Mouse (Mus musculus) T-helper 1 cell (primary cell): ENCODE data around the gene Dlx2.

ENCODE experiments used
- in situ Hi-C: fragments of 300-600 bp; cut with MboI, MseI; formaldehyde crosslinking; loops from one replicate; pipeline ENCODE4 v1.15.1; 2025; ENCODE audit warnings: high pct_unique_total_duplicates

The Dlx2 gene

DNA sequence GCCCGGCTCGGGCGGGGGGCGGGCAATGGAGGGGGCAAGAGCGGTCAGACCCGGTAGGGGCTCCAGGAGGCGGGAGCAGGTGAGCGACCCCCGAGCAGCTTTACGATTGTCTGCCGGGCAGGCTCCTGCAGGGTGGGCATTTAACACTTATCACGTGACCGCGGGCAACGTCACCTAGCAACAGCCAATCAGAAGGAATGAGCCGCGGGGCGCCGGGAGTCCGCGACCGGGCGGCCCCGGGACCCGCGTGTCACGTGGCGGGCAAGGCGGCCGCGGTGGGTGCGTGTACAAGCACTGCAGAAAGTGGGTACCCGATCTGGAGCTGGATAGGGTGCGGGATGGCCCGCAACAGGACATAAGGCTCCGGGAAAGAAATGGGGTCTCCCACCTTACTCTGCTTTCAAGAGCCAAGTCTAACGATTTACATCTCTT, at the start of gene Dlx2:
TSS of gene Dlx2 (minus strand) at position 115 of the 432 bp plus-strand sequence.
- in situ Hi-C loops, result no loop called here

DNA sequence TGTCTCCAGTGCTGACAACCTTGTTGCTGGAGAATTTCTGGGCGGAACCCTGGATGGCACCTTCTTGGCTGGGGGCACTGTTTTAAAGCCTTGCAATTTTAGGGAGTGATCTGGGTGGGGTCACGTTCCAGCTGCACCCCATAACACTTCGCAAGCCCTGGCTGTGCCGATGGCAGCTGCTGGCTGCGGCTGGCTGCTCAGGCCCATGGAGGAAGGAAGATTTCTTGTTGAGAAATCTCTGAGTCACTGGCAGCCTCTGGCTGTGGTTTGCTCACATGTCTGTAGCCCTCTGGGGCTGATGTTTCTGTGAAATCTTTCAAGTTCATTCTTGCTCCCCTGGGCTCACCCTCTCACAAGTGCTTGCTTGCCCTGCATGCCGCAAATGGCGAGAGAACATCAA, 47.9 kb upstream of the Dlx2 start:
- in situ Hi-C loops, result loop anchor here (5.0 kb wide), 2 partner anchors 63 to 228 kb away; no protein-coding TSS in a partner anchor

GRCm38 (mm10) chr2:71589114-71589513, 42.6 kb upstream of the Dlx2 start:
- in situ Hi-C loops, result no loop called here

GRCm38 (mm10) chr2:71581488-71581887, 34.9 kb upstream of the Dlx2 start:
- in situ Hi-C loops, result no loop called here

DNA sequence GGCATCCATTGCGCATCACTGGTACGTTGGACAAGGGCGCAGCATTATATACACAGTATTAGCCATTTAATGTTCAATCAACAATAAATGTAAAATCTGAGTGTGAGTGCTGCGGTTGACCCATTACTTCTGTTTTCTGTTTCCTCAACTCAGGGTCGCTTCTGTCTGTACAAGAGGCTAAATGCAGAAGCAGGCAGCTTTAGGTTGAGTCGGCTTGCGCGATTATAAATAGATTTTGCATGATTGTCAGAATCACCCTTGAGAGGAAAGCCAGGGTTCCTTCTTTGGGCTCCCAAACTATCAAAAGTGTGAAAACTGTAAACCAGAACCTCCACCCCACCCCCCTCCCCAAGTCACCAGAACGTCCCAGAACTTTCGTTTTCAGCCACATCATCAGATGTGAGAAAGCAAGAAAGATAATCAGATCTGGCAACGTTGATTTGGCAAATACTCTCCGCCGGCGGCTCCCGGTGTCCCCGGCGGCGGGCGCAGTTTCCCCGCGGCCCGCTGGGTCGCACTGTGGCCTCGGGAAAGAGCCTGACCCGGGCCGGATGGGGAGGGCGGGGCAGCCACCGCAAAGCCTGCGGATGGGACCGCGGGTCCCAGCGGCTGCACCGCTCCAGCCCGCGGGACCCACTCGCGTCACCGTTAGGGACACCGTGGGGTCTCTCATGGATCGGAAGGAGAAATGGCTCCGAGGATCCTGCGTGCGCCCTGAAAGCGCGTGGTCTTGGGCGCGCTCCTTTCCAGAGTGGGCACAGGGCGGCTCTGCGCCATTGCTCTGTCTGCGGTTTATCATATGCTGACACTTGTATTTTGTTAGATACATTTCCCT, 34.3 kb upstream of the Dlx2 start:
- in situ Hi-C loops, result no loop called here

DNA sequence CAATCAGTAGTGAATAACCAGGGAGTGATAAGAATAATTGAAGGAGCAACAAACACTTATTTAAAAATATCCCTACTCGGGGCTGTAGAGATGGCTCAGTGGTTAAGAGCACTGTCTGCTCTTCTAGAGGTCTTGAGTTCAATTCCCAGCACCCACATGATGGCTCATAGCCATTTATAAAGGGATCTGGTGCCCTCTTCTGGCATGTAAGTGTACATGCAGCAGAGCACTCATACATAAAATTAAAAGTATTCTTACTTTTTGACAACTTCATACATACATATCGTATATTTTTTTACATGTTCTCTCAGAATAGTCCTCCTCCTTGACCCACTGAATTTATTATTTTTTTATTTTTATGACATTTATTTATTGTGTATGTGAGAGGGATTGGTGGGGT, 30.5 kb upstream of the Dlx2 start:
- in situ Hi-C loops, result no loop called here

DNA sequence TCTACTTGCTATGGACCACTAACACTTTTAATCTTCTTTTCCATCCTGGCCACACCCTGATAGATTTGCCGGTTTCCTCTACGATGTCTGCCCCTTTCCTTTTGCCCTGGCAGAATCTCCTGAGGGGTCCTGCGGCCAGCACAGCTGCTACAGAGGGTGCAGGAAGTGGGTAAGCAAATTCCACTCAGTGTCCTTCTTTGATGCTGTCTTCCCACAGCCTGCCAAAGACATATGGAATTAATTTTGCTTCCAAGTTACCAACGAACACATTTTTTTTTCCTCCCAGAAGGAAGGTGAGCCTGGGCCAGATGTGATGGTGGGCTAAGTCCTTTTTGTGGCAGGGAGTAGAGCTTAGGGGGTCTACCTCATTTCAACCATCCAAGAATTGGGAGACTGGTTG, 27.2 kb upstream of the Dlx2 start:
- in situ Hi-C loops, result no loop called here

DNA sequence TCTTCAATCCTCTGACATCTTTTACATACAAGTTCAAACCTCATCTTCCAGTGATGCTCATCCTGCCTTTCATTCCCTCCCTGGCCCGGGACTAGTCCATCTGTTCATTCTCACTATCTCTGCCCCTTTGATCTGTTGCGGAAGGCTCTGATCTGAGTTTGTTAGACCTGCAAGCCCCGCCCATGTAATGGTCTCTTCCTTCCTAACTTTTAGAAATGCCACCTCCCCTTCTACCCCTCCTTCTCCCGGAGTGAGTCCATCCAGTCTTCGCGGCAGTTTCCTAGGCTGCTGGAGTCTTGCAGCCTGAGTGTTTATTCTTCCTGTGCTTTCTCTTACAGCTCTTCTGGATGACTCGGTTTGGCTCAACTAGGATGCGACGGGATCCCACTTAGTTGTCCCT, 19.9 kb upstream of the Dlx2 start:
- in situ Hi-C loops, result no loop called here

DNA sequence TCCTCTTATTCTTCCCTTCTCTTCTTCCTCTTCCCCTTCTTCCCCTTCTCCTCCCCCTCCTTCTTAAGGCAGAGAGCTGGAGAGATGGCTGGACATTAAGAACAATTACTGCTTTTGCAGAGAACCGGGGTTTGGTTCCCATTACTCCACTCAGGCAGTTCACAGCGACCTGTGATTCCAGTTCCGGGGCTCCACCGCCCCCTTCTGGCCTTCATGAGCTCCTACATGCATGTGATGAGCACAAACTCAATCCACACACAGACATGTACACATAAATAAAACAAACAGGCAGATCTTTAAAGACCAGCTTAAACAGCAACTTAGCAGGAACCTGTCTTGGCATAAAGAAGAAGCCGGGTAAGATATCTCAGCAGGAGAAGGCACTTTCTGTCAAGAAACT, 9.5 kb upstream of the Dlx2 start:
- in situ Hi-C loops, result no loop called here

DNA sequence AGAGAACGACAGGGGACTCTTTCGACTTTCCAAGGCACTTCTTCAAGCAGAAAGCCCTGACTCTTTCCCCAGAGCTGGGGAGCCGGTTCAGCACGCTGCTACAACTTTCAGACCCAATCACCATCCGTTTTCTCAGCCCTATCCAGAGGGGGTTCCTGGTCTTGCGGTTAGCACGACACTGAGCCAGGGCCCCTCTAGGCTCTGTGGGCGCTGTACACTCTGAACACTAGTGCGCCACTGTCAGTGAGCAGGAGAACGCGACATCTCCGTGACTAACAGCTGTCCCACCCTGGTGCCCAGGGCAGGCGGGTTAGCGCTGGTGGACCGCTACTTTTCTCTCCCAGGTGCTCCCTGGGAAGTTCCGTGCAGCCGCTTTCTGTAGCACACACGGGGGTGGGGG, 5.2 kb upstream of the Dlx2 start:
- in situ Hi-C loops, result no loop called here

DNA sequence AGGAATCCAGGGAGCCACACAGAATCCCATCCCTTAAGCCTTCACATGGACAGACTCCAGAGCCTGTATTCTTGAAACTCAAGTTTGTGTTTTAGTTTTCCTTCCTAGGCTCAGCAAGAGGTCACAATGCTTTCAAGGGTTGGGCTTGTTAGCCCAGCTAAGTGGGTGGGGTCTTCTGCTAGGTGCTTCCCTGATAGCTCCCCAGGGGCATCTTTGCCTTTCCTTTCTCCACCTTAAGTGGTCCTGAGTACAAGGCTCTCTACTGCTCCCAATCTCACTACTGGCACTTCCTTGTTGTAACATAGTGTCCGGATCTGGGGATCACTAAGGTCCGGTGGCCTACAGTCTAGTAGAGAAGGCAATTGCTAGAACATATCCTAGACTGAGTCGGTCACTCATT, 3.8 kb upstream of the Dlx2 start:
- in situ Hi-C loops, result no loop called here

DNA sequence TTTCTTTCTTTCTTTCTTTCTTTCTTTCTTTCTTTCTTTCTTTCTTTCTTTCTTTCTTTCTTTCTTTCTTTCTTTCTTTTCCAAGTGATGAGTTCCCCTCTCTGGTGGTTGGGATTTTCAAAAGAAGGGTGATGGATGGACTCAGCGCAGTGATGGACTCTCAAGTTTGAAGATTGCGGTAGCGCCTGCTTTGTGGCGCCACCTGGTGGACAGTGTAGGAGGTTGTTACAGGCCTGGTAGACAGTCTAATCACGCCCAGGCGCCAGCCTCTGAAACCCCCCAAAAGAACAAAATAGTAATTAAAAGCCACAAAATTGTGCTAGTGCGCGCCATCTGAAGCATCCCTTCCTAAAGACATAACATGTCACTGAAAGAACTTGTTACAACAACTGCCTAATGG, 1.3 kb upstream of the Dlx2 start:
- in situ Hi-C loops, result no loop called here

- in situ Hi-C loops, result no loop called here
Observed at GRCm38 (mm10) chr2:71545882-71546639, 493 bp downstream of the Dlx2 start.

DNA sequence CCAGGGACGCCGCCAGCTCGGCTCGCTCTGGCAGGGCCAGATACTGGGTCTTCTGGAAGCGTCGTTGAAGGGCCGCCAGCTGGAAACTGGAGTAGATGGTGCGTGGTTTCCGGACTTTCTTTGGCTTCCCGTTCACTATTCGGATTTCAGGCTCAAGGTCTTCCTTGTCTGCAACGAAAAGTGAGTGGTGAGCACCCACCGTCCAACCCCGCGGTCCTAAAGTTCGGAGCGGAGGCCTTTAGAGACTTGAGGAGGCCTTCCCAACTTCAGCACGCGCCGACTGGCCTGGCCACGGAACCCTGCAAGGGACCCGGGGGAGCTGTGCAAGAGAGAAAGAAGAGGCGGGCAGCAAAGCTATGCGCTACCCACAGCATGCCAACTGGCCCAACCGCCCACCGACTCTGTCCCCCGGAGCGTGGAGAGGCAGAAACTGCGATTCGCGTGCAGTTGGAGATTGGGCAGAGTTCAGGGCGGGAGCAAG, 1.1 kb downstream of the Dlx2 start:
- in situ Hi-C loops, result no loop called here

- in situ Hi-C loops, result no loop called here
Observed at GRCm38 (mm10) chr2:71544391-71545285, 1.9 kb downstream of the Dlx2 start.

- in situ Hi-C loops, result no loop called here
Observed at GRCm38 (mm10) chr2:71543948-71544347, 2.6 kb downstream of the Dlx2 start.

DNA sequence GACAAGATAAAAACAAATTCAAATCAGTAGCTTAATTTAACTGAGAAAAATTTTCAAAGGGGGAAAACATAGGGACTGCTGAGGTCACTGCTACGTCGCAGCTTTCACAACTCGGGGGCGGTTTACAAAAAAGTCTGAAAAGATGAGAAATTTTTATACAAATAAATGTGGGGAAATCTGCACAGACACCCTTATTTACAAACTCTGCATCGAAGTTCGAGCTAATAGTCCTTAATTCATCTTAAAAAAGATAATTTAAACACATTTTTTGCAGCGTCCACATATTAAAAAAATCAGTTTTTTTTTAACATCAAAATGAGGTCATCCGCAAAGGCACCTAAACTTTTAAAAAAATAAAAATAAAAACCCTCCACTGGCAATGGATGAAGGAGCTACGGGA, 3.0 kb downstream of the Dlx2 start:
- in situ Hi-C loops, result no loop called here

DNA sequence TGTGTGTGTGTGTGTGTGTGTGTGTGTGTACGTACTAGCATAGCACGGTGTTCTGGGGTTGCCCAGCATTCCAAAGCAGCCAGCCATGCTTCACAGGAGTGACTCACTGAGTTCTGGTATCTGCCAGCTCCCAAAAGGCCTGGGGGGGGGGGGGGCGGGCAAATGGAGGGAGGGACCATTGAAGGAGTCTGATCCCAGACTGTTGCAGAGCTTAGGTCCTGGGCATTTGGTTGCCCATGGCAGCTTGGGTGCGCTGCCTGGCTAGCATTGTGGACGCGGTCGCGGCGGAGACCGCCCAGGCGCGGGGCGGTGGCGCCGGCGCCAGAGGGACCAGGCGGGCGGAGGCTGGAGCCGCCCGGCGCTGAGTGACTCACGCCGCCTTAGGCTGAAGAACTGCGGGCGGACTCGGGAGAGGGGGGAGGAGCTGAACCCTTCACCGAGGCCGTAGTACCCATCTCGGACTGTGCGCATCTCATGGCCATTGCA, 3.7 kb downstream of the Dlx2 start:
- in situ Hi-C loops, result no loop called here

DNA sequence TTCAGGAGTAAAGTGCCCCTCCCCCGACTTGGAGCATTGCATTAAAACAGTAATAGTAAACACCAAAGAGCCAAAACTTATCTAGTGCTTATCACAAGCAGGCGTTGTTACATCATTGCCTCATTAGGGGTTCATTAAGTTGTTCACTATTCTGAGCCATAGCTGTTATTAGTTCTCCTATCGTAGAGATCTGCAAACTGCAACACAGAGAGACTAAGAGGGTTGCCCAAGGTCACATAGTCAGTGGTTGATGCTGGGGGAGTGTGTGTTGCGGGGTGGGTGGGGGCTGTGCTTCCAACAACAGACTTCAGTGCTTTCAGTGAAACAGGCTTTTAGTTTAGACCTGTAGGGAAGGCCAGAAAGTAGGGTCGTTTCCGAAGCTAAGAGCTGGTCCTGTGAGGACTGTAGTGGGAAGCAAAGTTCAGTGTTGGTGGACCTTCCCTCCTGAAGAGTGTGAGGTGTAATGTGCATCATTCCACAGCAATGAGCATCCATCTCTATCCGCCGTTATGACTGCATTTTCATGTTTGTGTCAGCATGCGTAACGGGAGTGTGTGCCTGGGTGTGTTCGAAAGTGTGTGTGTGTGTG, 4.2 kb downstream of the Dlx2 start:
- in situ Hi-C loops, result no loop called here

- in situ Hi-C loops, result no loop called here
Observed at GRCm38 (mm10) chr2:71541418-71542226, 4.9 kb downstream of the Dlx2 start.
